8 mouse cellular contexts compared by ENCODE assay signal in genomic region chr17:66077437-66077850, GRCm38 (mm10). TPM values are rescaled to one million over a fixed set of nuclear protein-coding genes. Genes with fewer than 3 reads are reported as not detected.
A peak's percentile ranks its signal among the peaks of the same experiment; 100 is the strongest.
DNase-seq lines count a peak whose midpoint lies in the region; ATAC-seq and TF ChIP-seq lines count a peak whose summit lies in the region.

No protein-coding gene starts in this region.

- under 1% methylated on average over 23 of the region's 23 CpGs for WGBS in embryonic facial prominence, embryonic 11.5 days
- WGBS in intestine, embryonic 15.5 days = under 1% methylated on average over 23 of the region's 23 CpGs

- peak; percentile 43 for DNase-seq in retina, embryonic 14.5 days (ENCODE audit: low spot score)
- no peak for DNase-seq in retina, postnatal 1 day
- peak; percentile 39 for DNase-seq in embryonic facial prominence, embryonic 11.5 days (ENCODE audit: low spot score)
- DNase-seq in gastrocnemius, postnatal 36 days = no peak
- DNase-seq in frontal cortex, adult 2 months (ENCODE audit: extremely low spot score in 1 of 2, low spot score in 1 of 2) = no peak
- no peak for DNase-seq in gastrocnemius, postnatal 25 days

- peak overlapping the region; percentile 74 for H3K9ac ChIP-seq in embryonic facial prominence, embryonic 11.5 days (replicated peaks; ENCODE audit: low read length)
- peak overlapping the region; percentile 63 for H3K9ac ChIP-seq in intestine, embryonic 15.5 days

- no peaks in the 10 kb centered on the region for H3K4me1 ChIP-seq in embryonic facial prominence, embryonic 11.5 days (ENCODE audit: control insufficient read depth, insufficient read depth, low read length)
- no peaks in the 10 kb centered on the region for H3K4me1 ChIP-seq in intestine, embryonic 15.5 days (replicated peaks)

- no peaks in the 10 kb centered on the region for H3K36me3 ChIP-seq in embryonic facial prominence, embryonic 11.5 days (replicated peaks; ENCODE audit: control insufficient read depth, insufficient read depth, low read depth, low read length)
- no peaks in the 10 kb centered on the region; the same call in 1 of the 2 replicates for H3K36me3 ChIP-seq in intestine, embryonic 15.5 days
- peaks cover 17% of the 10 kb centered on the region for H3K36me3 ChIP-seq in myocyte (ENCODE audit: control insufficient read depth, insufficient read depth)

- H3K79me2 ChIP-seq in myocyte (ENCODE audit: control insufficient read depth, insufficient read depth) = peaks cover 34% of the 10 kb centered on the region

- no peaks in the 10 kb centered on the region for H3K27me3 ChIP-seq in embryonic facial prominence, embryonic 11.5 days (ENCODE audit: control insufficient read depth, insufficient read depth, low read length)
- H3K27me3 ChIP-seq in intestine, embryonic 15.5 days (replicated peaks) = no peaks in the 10 kb centered on the region
- H3K27me3 ChIP-seq in myocyte (ENCODE audit: control insufficient read depth, insufficient read depth, insufficient read length) = no peaks in the 10 kb centered on the region

- H3K4me2 ChIP-seq in embryonic facial prominence, embryonic 11.5 days (ENCODE audit: low read depth, low read length) = peak overlapping the region; percentile 86
- H3K4me2 ChIP-seq in intestine, embryonic 15.5 days (replicated peaks) = peak overlapping the region; percentile 87
- peak overlapping the region; percentile 89 for H3K4me2 ChIP-seq in myocyte (ENCODE audit: low read depth)

- peak; percentile 72 for ATAC-seq in embryonic facial prominence, embryonic 11.5 days (replicated peaks; ENCODE audit: insufficient number of reproducible peaks, low FRiP score, low TSS enrichment, low read depth)
- peak; percentile 75 for ATAC-seq in intestine, embryonic 15.5 days

- H3K4me3 ChIP-seq in embryonic facial prominence, embryonic 11.5 days (ENCODE audit: low read depth, low read length) = peak overlapping the region; percentile 94
- H3K4me3 ChIP-seq in intestine, embryonic 15.5 days (replicated peaks) = peak overlapping the region; percentile 99
- H3K4me3 ChIP-seq in myocyte = peak overlapping the region; percentile 45

- peak overlapping the region; percentile 83 for H3ac ChIP-seq in myocyte (ENCODE audit: control insufficient read depth, insufficient read length)

- intact Hi-C loops in gastrocnemius, postnatal 36 days (cut with DNase I) = no loop called here

- peak overlapping the region; percentile 78 for H3K27ac ChIP-seq in embryonic facial prominence, embryonic 11.5 days (replicated peaks; ENCODE audit: low read depth, low read length)
- peak overlapping the region; percentile 87 for H3K27ac ChIP-seq in intestine, embryonic 15.5 days

- H3K9me3 ChIP-seq in embryonic facial prominence, embryonic 11.5 days (replicated peaks; ENCODE audit: control insufficient read depth, low read length) = no peaks in the 10 kb centered on the region
- no peaks in the 10 kb centered on the region for H3K9me3 ChIP-seq in intestine, embryonic 15.5 days

- no peak for TF ChIP-seq POLR2A in myocyte (IDR thresholded peaks at IDR 0.05; ENCODE audit: insufficient read length, low read depth)

TF ChIP-seq in myocyte, 11 proteins besides CTCF, POLR2A, EP300 and RAD21:
- TF ChIP-seq MYOG (IDR thresholded peaks at IDR 0.05; ENCODE audit: control insufficient read depth in 1 of 3, insufficient read depth in 1 of 3, insufficient read length in 2 of 3, low read depth in 2 of 3) = no peak
- TF ChIP-seq MAX (IDR thresholded peaks at IDR 0.05; ENCODE audit: low read depth) = no peak
- no peak for TF ChIP-seq E2F4 (IDR thresholded peaks at IDR 0.05; ENCODE audit: insufficient read depth)
- TF ChIP-seq POLR2AphosphoS2 (IDR thresholded peaks at IDR 0.05; ENCODE audit: insufficient read length, low read depth) = no peak
- no peak for TF ChIP-seq TCF3 (IDR thresholded peaks at IDR 0.05; ENCODE audit: insufficient read length, low read depth)
- no peak for TF ChIP-seq USF1 (IDR thresholded peaks at IDR 0.05; ENCODE audit: low read depth)
- no peak for TF ChIP-seq REST (IDR thresholded peaks at IDR 0.05; ENCODE audit: insufficient read depth, insufficient read length)
- no peak for TF ChIP-seq SRF (IDR thresholded peaks at IDR 0.05; ENCODE audit: control insufficient read depth, insufficient read length, low read depth)
- TF ChIP-seq MYOD1 (IDR thresholded peaks at IDR 0.05; ENCODE audit: control insufficient read depth in 1 of 3, insufficient read length in 2 of 3, low read depth in 2 of 3) = no peak
- no peak for TF ChIP-seq TCF12 (IDR thresholded peaks at IDR 0.05; ENCODE audit: insufficient read depth, poor library complexity, severe bottlenecking)
- TF ChIP-seq CEBPB (IDR thresholded peaks at IDR 0.05; ENCODE audit: insufficient read depth, poor library complexity, severe bottlenecking) = no peak

RNA-seq across cellular contexts. Expression of gene Ankrd12, which starts 0.6 kb away (rescaled TPM):
- polyA plus RNA-seq in embryonic facial prominence, embryonic 11.5 days (2014; fragmentation: Nextera tagmentation; extraction: Ambion mirVana) = 27.2 and 29.4 TPM in 2 replicates
- polyA plus RNA-seq in intestine, embryonic 15.5 days (2015; fragmentation: Nextera tagmentation; extraction: Ambion mirVana) = 21.4 and 24.0 TPM in 2 replicates
- 2.7 TPM for polyA plus RNA-seq in myocyte (2012; fragmentation: generic; extraction: Trizol)
- 10 to 100 TPM; 10.2 to 14.6 TPM for total RNA-seq in gastrocnemius, postnatal 36 days (2021)
- polyA plus RNA-seq in frontal cortex, adult 2 months (2012; rRNA removed) = 24.4 and 26.1 TPM in 2 replicates
- 10 to 100 TPM in 1 of 2 experiments, 1 to 10 TPM in 1; 9.7 to 13.7 TPM for total RNA-seq in gastrocnemius, postnatal 25 days (2021)

RNA-seq across cellular contexts. Expression of gene Ndufv2, which starts 23.9 kb away (rescaled TPM):
- 334 and 342 TPM in 2 replicates for polyA plus RNA-seq in embryonic facial prominence, embryonic 11.5 days (2014; fragmentation: Nextera tagmentation; extraction: Ambion mirVana)
- 428 and 430 TPM in 2 replicates for polyA plus RNA-seq in intestine, embryonic 15.5 days (2015; fragmentation: Nextera tagmentation; extraction: Ambion mirVana)
- polyA plus RNA-seq in myocyte (2012; fragmentation: generic; extraction: Trizol) = 175 TPM
- 100 to 1,000 TPM; 678 to 709 TPM for total RNA-seq in gastrocnemius, postnatal 36 days (2021)
- 181 and 184 TPM in 2 replicates for polyA plus RNA-seq in frontal cortex, adult 2 months (2012; rRNA removed)
- 100 to 1,000 TPM; 731 to 746 TPM for total RNA-seq in gastrocnemius, postnatal 25 days (2021)

RNA-seq across cellular contexts. Expression of gene Washc1, which starts 33.9 kb away (rescaled TPM):
- 36.3 and 36.8 TPM in 2 replicates for polyA plus RNA-seq in embryonic facial prominence, embryonic 11.5 days (2014; fragmentation: Nextera tagmentation; extraction: Ambion mirVana)
- polyA plus RNA-seq in intestine, embryonic 15.5 days (2015; fragmentation: Nextera tagmentation; extraction: Ambion mirVana) = 35.2 and 36.1 TPM in 2 replicates
- polyA plus RNA-seq in myocyte (2012; fragmentation: generic; extraction: Trizol) = 40.1 TPM
- total RNA-seq in gastrocnemius, postnatal 36 days (2021) = 10 to 100 TPM; 15.1 to 17.9 TPM
- 43.2 and 46.6 TPM in 2 replicates for polyA plus RNA-seq in frontal cortex, adult 2 months (2012; rRNA removed)
- 10 to 100 TPM; 12.8 to 14.1 TPM for total RNA-seq in gastrocnemius, postnatal 25 days (2021)

RNA-seq across cellular contexts. Expression of gene Ddx11, which starts 45.9 kb away (rescaled TPM):
- polyA plus RNA-seq in embryonic facial prominence, embryonic 11.5 days (2014; fragmentation: Nextera tagmentation; extraction: Ambion mirVana) = 17.6 and 19.4 TPM in 2 replicates
- 15.4 and 18.0 TPM in 2 replicates for polyA plus RNA-seq in intestine, embryonic 15.5 days (2015; fragmentation: Nextera tagmentation; extraction: Ambion mirVana)
- polyA plus RNA-seq in myocyte (2012; fragmentation: generic; extraction: Trizol) = 4.7 TPM
- 1 to 10 TPM in 1 of 2 experiments, under 1 TPM in 1; 0.51 to 1.0 TPM for total RNA-seq in gastrocnemius, postnatal 36 days (2021)
- polyA plus RNA-seq in frontal cortex, adult 2 months (2012; rRNA removed) = 2.5 and 3.6 TPM in 2 replicates
- total RNA-seq in gastrocnemius, postnatal 25 days (2021) = under 1 TPM; 0.38 to 0.48 TPM

Comparison
In these comparisons a context has a peak if more than half of its experiments do, and no peak if none do; other contexts are left out.
1. DNase-seq: peak in retina, embryonic 14.5 days (single experiment) and embryonic facial prominence, embryonic 11.5 days (single experiment); none in retina, postnatal 1 day (single experiment), gastrocnemius, postnatal 36 days (0 of 2), frontal cortex, adult 2 months (0 of 2) and gastrocnemius, postnatal 25 days (single experiment).
2. H3K4me3 ChIP-seq: peak in every context shown above with its lines; median percentile 99 in intestine, embryonic 15.5 days; 94 in embryonic facial prominence, embryonic 11.5 days; 45 in myocyte.
3. Peak in every context shown above with its lines, with median percentiles within 50 percentile points of each other: H3K4me2 ChIP-seq.